Mouse (Mus musculus): Measurements from ENCODE around the gene Ccnyl1. TPM values are rescaled to one million over a fixed set of nuclear protein-coding genes. Genes with fewer than 3 reads are reported as not detected.

Ccnyl1 gene
- polyA plus RNA-seq, 1 experiment from 2014 or later, result 6.3 TPM

DNA sequence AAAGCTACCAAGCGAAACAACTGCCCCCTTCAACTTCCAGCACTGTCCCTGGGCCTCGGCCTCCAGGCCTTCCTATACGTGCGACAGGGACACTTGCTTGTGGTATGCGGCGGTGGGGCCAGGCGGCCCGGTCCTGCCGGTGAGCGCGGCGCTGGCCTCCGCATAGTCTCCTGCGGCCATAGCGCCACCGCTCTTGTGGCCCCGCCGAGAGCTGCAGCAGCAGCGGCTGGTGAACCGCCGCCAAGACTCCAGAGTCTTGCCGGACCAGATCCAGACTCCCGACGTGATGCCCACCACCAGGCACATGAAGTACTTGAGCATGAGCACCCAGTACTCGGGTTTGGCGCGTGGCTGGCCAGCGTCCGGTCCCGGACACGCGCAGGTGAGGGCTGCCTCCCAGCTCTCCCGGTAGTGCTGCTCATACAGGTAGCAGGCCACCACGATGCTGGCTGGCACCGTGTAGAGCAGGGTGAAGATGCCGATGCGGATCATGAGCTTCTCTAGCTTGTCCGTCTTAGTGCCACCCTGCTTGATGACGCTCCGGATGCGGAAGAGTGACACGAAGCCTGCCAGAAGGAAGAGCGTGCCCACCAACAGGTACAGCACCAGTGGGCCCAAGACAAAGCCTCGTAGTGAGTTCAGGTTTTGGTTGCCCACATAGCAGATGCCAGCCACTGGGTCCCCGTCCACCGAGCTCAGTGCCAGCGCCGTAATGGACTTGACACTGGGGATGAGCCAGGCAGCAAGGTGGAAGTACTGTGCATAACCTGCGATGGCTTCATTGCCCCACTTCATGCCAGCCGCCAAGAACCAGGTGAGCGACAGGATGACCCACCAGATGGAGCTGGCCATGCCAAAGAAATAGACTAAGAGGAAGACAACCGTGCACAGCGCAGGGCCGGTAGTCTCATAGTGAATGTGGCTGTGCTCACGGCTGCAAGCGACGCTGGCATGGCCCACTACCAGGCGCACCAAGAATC lies 44.8 kb downstream of the Ccnyl1 start:
- no peak for ATAC-seq (ENCODE audit: low FRiP score, low read depth)
- Histone ChIP-seq H3K36me3 (no peaks in the 10 kb centered on the region), H3K4me1 (peaks cover 38% of the 10 kb centered on the region), H3K4me2 (replicated peaks) (peak overlapping the region; percentile 98), H3K4me3 (peak overlapping the region; percentile 28), H3K9me3 (no peaks in the 10 kb centered on the region), H3K27me3 (replicated peaks) (peaks cover 58% of the 10 kb centered on the region), H3K9ac (no peak overlapping the region), H3K27ac (no peak overlapping the region)
- 40% methylated on average over 58 of the region's 58 CpGs for WGBS

DNA sequence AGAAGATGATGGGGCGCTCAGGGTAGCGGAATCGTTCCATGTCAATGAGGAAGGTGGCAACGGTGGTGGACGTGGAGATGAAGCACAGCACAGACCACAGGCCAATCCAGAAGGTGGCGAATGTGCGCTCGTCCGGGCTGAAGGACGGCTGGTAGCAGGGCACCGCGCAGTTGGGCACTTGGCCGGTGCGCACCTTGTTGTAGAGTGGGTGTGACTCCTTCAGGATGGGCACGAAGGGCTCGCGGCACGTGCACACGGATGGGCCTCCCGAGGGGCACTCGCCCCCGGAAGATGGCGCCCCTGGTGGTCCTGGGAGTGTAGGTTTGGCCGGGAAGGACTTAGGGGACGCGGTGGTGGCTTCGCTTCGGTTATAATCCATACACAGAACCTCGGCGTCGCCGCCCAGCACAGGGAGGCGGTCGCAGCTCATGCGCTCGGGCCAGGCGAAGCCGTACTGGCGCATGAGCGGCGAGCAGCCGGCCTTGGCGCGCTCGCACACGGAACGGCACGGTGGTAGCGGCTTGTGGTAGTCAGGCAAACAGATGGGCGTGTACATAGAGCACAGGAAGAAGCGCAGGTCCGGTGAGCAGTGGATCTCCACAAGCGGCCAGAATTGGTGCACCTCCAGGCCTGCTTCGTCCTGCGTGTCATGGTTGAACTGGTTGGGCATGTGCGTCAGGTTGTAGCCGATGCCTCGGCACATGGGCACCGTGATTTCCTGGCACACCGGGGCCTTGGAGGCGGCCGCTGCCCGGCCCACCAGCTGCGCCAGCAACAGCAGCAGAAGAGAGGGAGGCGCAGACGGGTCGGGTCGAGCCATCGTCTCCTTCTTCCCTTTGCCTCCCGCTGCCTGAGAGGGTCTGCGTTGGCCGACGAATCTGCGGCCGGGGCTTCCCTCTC lies 45.8 kb downstream of the Ccnyl1 start:
- Histone ChIP-seq H3K36me3 (no peaks in the 10 kb centered on the region), H3K9me3 (no peaks in the 10 kb centered on the region), H3K4me1 (peaks cover 38% of the 10 kb centered on the region), H3K4me2 (replicated peaks) (peak overlapping the region; percentile 98), H3K27me3 (replicated peaks) (peaks cover 58% of the 10 kb centered on the region), H3K9ac (peak overlapping the region; percentile 27; the same call in 1 of the 2 replicates), H3K27ac (no peak overlapping the region), H3K4me3 (peak overlapping the region; percentile 60)
- ATAC-seq (ENCODE audit: low FRiP score, low read depth), result peak; percentile 5; the same call in 1 of the 2 replicates
- 9% methylated on average over 75 of the region's 75 CpGs for WGBS

GRCm38 (mm10) chr1:64736681-64737501 lies 46.6 kb downstream of the Ccnyl1 start:
- Histone ChIP-seq H3K4me1 (peaks cover 38% of the 10 kb centered on the region), H3K4me3 (peak overlapping the region; percentile 60), H3K27ac (no peak overlapping the region), H3K9me3 (no peaks in the 10 kb centered on the region), H3K36me3 (no peaks in the 10 kb centered on the region), H3K27me3 (replicated peaks) (peaks cover 52% of the 10 kb centered on the region), H3K9ac (peak overlapping the region; percentile 60), H3K4me2 (replicated peaks) (peak overlapping the region; percentile 98)
- no peak; the same call in 1 of the 2 replicates for ATAC-seq (ENCODE audit: low FRiP score, low read depth)
- under 1% methylated on average over 56 of the region's 56 CpGs for WGBS

DNA sequence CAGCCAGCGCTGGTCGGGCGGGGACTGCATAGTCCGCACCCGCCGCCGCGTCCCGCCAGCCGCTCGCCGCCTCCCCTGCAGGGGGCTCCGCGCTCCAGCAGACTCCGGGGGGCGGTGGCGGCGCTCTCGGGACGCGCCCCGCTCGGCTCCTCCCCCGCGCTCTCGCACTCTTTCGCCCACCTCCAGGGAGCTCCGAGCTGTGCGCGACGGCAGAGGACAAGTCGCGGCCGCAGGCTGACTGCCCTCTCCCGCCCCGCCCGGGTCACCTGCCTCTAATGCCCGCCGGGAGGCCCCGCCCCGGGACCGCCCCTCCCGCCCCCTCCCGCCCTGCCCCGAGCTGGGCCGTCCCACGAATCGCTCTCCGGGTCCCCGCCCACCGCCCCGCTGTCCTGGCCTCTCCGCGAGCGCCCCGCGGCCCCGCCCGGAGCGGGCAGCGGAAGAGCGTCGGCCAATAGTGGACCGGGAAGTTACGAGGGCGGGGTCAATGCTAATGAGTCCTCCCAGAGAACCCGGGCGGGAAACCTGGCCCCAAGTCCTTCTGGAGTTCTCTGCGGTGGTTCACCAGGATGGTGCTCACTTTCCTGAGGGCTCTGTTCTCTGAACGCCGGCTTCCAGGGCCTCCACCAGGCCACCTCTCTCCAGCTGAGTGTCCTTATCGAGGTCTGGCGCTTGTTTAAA lies 47.4 kb downstream of the Ccnyl1 start, which contains the start of gene Fzd5:
Fzd5 (minus strand) TSS at position 250 of the 678 bp plus-strand sequence.
- H3K36me3 ChIP-seq, result no peaks in the 10 kb centered on the region
- ATAC-seq (ENCODE audit: low FRiP score, low read depth), result peak; percentile 93
- peak within 1 kb of the TSS; percentile 60 for H3K9ac ChIP-seq
- peak within 1 kb of the TSS; percentile 98 for H3K4me2 ChIP-seq (replicated peaks)
- no peak within 1 kb of the TSS for H3K27ac ChIP-seq
- H3K4me1 ChIP-seq, result peaks cover 38% of the 10 kb centered on the region
- H3K4me3 ChIP-seq, result peak within 1 kb of the TSS; percentile 60
- H3K9me3 ChIP-seq, result no peaks in the 10 kb centered on the region
- peaks cover 45% of the 10 kb centered on the region for H3K27me3 ChIP-seq (replicated peaks)
- under 1% methylated on average over 70 of the region's 73 CpGs for WGBS

- Histone ChIP-seq H3K36me3 (no peaks in the 10 kb centered on the region), H3K4me3 (peak overlapping the region; percentile 60), H3K9me3 (no peaks in the 10 kb centered on the region), H3K9ac (no peak overlapping the region), H3K27ac (no peak overlapping the region), H3K4me2 (replicated peaks) (peak overlapping the region; percentile 98), H3K4me1 (peaks cover 38% of the 10 kb centered on the region), H3K27me3 (replicated peaks) (peaks cover 40% of the 10 kb centered on the region)
- WGBS, result under 1% methylated on average over 11 of the region's 11 CpGs
- no peak; the same call in 1 of the 2 replicates for ATAC-seq (ENCODE audit: low FRiP score, low read depth)
Observed at GRCm38 (mm10) chr1:64738180-64738555, 47.9 kb downstream of the Ccnyl1 start.

DNA sequence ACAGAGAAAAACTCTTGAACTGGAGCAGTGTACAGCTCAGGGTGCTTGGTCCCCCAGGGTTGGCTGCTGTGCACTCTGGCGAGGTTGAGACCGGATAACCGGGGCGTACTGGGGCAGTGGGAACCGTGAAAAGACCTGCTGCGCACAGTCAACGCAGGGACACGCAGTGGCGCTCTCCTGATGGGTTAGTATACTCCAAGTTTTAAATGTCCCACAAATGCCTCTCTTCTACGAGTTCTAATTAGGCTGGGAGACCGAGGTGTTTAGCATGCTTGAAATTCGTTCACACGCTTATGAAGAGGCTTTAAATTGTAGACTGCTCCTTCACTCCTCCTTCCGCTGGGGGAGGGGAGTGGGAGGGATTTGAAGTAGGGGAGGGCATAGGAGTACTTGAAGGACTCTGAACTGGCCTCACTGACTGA lies 48.4 kb downstream of the Ccnyl1 start:
- Histone ChIP-seq H3K9ac (no peak overlapping the region), H3K4me1 (peaks cover 38% of the 10 kb centered on the region), H3K27me3 (replicated peaks) (peaks cover 36% of the 10 kb centered on the region), H3K4me2 (replicated peaks) (peak overlapping the region; percentile 98), H3K9me3 (no peaks in the 10 kb centered on the region), H3K4me3 (peak overlapping the region; percentile 60; the same call in 1 of the 2 replicates), H3K27ac (no peak overlapping the region), H3K36me3 (no peaks in the 10 kb centered on the region)
- under 1% methylated on average over 14 of the region's 14 CpGs for WGBS
- no peak for ATAC-seq (ENCODE audit: low FRiP score, low read depth)

GRCm38 (mm10) chr1:64742741-64743408 lies 52.6 kb downstream of the Ccnyl1 start:
- no peak for ATAC-seq (ENCODE audit: low FRiP score, low read depth)
- H3K9me3 ChIP-seq, result no peaks in the 10 kb centered on the region
- H3K4me3 ChIP-seq, result no peak overlapping the region
- H3K27me3 ChIP-seq (replicated peaks), result no peaks in the 10 kb centered on the region; the same call in 1 of the 2 replicates
- peaks cover 8% of the 10 kb centered on the region; the same call in 1 of the 2 replicates for H3K4me1 ChIP-seq
- H3K36me3 ChIP-seq, result no peaks in the 10 kb centered on the region
- H3K27ac ChIP-seq, result no peak overlapping the region
- 91% methylated on average over 18 of the region's 18 CpGs for WGBS
- H3K9ac ChIP-seq, result no peak overlapping the region
- H3K4me2 ChIP-seq (replicated peaks), result no peak overlapping the region

DNA sequence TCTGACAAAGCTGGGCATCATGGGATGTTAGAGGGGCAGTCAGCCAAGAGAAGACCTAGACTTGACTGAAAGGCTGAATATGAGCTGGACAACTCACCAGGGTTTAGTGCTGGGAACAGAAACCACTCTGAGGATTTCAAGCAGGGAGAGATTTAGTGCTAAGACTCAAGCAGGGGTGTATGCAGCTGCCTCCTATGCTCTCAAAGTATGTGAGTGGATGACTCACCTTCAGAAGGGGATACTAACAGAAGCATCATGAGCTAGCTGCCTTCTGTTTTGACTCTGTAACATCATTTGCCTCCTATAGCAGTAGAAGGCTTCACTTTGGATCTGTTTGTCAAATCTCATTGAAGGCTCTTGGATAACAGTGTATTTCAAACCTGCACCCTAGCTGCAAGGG lies 54.4 kb downstream of the Ccnyl1 start:
- Histone ChIP-seq H3K4me3 (no peak overlapping the region), H3K9me3 (no peaks in the 10 kb centered on the region), H3K36me3 (no peaks in the 10 kb centered on the region), H3K27me3 (replicated peaks) (no peaks in the 10 kb centered on the region), H3K4me2 (replicated peaks) (no peak overlapping the region), H3K4me1 (no peaks in the 10 kb centered on the region), H3K9ac (no peak overlapping the region), H3K27ac (no peak overlapping the region)
- no peak for ATAC-seq (ENCODE audit: low FRiP score, low read depth)

- ATAC-seq (ENCODE audit: low FRiP score, low read depth), result no peak
Observed at GRCm38 (mm10) chr1:64753109-64753508, 62.9 kb downstream of the Ccnyl1 start.

DNA sequence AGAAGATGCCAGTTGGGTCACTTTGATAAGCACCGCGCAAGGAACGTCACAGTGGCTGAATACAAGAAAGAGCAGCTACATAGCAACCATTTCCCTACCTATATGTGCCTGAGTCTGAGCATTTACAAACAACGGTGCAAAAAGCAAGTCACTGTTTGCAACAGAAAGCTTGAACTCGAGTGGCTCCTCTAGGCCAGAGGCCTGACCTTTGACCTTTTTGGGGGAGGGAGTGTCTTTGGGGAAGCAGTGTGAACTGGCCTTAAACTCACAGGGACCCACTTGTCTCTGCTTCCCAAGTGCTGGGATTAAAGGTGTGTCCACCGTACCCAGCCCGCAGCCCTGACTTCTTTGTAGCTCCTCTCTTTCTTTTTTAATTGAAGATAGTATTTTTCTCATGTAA lies 63.4 kb downstream of the Ccnyl1 start:
- H3K9me3 ChIP-seq, result no peaks in the 10 kb centered on the region
- WGBS, result 82% methylated on average over 7 of the region's 7 CpGs
- no peaks in the 10 kb centered on the region for H3K27me3 ChIP-seq (replicated peaks)
- no peaks in the 10 kb centered on the region for H3K36me3 ChIP-seq
- H3K4me1 ChIP-seq, result no peaks in the 10 kb centered on the region
- ATAC-seq (ENCODE audit: low FRiP score, low read depth), result no peak
- no peak overlapping the region for H3K4me2 ChIP-seq (replicated peaks)
- no peak overlapping the region for H3K4me3 ChIP-seq
- H3K27ac ChIP-seq, result no peak overlapping the region
- no peak overlapping the region for H3K9ac ChIP-seq

More at GRCm38 (mm10) chr1:64753109-64753508, 62.9 kb downstream of the Ccnyl1 start:
- no peaks in the 10 kb centered on the region for H3K4me1 ChIP-seq
- no peak overlapping the region for H3K4me2 ChIP-seq (replicated peaks)
- WGBS, result 90% methylated on average over 8 of the region's 8 CpGs
- no peaks in the 10 kb centered on the region for H3K36me3 ChIP-seq
- H3K27me3 ChIP-seq (replicated peaks), result no peaks in the 10 kb centered on the region
- H3K4me3 ChIP-seq, result no peak overlapping the region
- H3K9ac ChIP-seq, result no peak overlapping the region
- H3K27ac ChIP-seq, result no peak overlapping the region
- no peaks in the 10 kb centered on the region for H3K9me3 ChIP-seq

Data from neural tube, embryonic 12.5 days (tissue).